Mouse (Mus musculus) cerebellum, postnatal 10 days (tissue): ENCODE measurements around the gene Hist1h2af.
A peak's percentile ranks its signal among the peaks of the same experiment; 100 is the strongest.

ENCODE experiments used
- DNase-seq, 2 experiments: peaks; one replicate each; pipeline ENCODE4 v3.0.0; 2021; ENCODE audit warnings: mixed read lengths in 2 of 2

Hist1h2af gene

DNA sequence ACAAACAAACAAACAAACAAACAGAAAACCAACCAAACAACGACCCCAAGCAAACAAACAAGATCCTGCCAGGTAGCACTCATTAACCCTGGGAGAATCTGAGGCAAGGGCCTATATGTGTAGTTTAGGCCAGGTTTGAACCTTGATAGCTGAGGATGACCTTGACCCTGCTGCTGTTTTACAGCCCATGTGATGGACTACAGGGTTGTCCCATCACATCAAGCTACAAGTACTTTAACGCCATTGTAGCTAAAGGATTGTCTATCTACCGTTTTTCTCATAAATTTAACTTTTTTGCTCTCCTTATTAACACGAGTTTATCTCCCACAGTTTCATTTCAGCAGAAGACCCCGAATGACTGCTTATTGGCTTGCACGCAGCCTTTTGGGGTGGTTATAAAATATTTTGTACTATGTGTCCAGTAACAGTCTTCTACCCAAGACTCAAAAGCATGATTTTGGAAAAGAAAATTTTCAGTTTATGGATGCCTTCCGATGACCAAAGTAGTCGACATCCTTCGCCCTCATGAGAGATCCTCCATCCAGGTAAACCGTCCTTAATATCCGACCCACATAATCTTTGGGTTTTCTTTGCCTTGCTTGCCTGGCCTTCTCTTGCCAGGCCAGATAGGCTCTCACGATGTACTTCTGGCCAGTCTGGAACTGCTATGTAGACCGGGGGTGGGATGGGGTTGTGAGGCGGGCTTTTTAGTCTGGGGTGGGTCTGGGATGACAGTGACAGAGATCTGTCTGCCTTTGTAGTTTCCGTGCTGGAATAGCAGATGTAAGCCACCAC is 17.7 kb upstream of the Hist1h2af start:
- peak in 1 of 2 experiments; percentile 28 for DNase-seq

DNA sequence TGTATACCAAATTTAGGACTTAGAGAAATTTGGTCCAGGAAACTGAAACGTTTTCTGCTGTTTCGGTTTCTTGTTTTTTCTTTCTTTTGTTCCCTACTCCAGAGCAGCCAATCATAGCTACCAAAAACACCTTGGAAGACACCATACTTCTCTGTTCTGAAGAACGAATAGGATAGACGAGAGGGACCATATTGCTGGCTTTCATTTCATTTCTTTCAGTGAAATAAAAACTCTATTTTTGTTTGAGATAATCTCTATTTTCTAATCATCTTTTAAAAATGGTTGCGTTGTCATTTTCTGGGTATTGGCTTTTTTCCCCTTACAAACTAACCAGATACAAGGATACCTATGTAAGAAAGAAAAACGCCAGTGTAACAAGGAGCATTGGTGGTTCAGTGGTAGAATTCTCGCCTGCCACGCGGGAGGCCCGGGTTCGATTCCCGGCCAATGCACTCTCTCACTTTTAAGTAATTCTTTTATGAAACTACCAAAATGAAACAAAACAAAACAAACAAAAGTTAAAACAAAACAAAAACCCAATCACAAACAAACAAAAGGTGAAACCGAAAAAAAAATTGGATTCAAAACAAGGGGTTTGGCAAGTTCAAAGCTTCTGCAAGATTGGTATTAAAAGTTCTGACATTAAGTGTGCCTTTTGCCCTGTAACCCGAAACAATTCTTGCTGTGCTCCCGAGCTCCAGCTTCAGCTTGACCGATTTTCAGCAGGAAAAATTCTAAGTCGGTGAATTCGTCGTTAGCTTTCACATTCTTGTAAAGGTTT is 16.7 kb upstream of the Hist1h2af start:
- peak; percentile 84 to 91 for DNase-seq

DNA sequence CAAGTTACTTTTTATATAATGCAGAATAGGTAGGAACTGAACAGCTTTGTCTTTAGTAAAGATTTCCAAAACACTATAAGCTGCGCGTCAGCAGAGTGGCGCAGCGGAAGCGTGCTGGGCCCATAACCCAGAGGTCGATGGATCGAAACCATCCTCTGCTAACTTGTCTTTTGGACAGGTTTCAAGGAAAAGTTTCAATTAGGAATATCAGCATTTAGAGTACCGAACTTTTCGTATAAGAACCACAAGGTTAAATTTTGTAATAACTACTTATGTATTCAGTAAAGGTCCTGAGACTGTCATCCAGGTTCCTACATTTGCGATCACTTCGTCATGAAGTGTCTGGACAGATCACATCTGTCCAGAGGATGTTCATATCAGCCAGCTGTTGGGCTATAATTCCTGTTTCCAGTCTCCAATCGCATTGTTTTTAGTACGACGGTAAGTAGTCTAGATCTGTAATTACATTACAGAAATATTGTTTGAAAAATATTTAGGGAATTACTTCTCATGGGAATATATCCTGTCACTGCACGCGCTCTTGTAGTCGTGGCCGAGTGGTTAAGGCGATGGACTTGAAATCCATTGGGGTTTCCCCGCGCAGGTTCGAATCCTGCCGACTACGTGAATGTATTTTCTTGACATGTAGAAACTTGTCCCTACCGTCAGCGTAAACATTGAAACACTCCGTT is 16.0 kb upstream of the Hist1h2af start:
- peak; percentile 89 to 92 for DNase-seq

DNA sequence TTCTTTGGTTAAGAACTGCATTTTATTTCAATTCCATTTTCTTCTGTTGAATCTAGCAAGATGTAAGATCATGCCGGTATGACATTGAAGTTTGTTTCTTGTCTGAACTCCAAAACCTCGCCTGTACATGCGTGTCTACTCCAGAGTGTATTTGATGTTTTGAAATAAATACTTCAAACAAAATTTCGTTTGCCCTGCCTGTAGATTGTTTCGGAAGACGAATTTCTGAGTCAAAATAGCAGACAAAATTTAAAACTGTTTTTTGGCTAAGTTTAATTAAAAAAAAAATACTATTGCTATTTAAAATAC is 15.5 kb upstream of the Hist1h2af start:
- DNase-seq, result no peak

DNA sequence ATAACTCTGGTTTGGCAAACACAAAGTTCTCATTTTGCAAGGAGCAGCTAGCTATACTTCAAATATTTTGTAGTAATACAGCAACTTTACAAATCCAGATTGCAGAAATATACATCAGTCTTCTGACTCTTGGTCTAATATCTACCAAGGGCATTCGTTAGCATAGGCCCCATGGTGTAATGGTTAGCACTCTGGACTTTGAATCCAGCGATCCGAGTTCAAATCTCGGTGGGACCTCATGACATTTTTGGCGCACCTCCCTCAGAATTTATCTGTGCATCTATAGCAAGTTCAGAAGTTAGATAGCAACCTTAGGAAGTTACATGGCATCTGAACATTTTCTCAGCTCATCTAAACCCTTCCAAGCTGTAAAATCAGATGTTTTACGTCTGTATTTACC is 14.8 kb upstream of the Hist1h2af start:
- DNase-seq, result peak; percentile 82 to 87

DNA sequence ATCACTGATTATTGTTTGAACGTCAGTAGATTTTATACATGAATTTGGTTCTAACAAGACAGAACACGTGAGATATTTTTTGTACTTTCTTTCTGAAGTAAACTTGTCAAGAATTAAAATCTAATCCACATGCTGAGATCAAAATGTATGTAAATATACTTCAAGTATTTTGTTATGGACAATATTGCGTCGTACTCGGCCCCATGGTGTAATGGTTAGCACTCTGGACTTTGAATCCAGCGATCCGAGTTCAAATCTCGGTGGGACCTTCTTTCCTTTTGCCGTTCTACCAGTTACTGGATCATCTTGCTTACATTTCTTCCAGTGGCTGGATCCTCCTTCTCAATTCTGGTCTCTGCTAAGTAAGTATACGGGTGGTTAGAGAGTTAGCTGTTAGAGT is 14.3 kb upstream of the Hist1h2af start:
- DNase-seq, result peak; percentile 81 to 83

DNA sequence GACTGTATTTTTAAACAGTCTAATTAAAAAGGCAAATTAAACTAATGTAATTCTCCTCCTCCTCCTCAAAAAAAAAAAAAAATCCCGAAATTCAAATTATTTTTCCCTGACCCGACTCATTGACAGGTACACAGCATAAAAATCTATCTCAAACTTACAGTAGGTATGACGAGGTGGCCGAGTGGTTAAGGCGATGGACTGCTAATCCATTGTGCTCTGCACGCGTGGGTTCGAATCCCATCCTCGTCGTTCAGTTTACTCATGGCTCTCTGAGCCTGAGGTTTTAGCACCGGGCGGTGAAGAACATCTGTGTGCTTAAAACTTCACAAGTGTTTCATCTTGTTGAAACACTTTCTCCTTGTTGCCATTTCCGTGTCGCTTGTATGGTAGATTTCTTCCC is 12.0 kb upstream of the Hist1h2af start:
- peak; percentile 79 to 81 for DNase-seq

DNA sequence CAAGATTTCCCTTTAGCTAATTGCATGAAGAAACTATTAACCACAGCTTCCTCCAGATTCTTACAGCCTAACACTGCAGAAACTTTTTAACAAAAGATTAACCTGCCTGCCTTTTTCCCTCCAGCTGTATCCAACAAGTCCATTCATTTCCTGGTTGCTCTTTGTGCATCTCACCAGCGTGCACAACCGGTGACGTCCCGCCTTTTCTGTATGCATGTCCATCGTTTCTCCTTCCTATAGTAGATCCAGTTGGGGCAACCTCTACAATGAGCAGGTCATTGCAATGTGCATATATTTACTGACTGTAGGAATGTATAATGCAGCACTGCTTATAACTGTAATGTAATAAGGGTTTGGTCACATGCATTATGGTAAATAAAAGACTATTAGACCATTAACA is 9.7 kb upstream of the Hist1h2af start:
- DNase-seq, result no peak

DNA sequence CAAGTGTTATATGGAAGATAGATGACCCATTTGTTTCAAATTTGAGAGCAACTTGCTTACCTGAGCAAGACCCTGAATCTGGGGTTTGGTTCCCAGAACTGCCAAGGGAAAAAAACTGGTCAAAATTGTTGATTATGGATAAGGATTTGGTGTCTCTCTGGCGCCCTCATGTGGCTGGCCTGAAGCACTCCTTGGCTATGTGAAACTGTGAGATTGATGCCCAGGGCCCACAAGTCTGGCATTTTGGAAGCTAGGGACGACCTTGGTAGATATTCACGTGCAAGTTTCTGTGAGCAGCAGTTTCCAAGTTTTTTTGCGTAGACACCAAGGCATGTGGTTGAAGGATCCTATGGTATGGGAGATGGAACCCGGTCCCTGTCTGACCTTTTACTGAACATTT is 9.1 kb upstream of the Hist1h2af start:
- DNase-seq, result peak; percentile 89

DNA sequence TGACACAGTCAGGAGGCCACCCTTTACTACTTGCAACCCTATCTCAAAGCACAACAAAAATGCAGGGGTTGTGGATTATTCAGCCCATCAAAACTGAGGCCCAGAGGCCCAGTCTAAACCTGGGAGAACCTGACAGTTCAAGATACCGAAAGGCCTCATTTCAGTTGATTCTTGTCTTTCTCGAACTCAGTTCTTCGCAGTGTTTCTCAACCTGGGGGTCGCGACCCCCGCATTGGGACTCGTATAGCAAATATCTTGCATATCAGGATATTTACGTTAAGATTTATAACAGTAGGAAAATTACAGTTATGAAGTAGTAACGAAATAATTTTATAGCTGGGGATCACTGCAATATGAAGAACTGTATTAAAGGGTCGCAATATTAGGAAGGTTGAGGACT is 7.8 kb upstream of the Hist1h2af start:
- no peak for DNase-seq

DNA sequence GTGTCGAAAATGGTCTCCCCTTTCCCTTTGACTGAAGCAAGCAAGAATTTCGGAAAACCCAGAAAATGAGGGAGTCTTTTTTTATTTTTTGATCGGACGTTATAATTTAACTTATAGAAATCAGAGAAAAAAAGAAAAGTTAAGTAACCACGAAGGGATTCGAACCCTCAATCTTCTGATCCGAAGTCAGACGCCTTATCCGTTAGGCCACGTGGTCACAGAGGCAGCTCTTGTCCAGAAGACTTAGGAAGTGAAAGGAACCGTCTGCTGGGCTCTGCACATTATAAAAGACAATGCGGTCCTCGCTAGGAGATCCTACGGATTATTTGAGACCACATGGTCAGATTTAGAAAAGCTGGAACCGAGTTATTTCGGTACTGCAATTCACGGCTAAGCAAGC is 7.4 kb upstream of the Hist1h2af start:
- DNase-seq, result peak; percentile 96 to 98

DNA sequence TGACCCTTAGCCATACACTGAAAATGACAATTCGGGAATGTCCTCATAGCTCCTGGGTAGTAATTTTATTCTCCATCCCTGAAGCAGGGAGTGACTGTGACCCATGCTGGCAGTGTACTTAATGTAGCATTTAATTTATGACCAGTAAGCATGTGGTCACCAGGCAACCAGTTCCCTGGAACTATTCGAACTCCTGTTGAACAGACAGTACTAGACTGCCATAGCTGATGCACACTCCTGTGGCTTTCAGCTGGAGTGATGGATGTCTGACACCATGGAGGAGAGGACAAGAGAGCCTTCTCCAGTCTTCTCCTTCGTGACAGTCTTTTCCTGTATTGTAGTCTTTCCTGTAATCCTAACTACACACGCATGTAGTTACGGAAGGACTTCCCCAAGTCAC is 4.7 kb upstream of the Hist1h2af start:
- DNase-seq, result no peak

DNA sequence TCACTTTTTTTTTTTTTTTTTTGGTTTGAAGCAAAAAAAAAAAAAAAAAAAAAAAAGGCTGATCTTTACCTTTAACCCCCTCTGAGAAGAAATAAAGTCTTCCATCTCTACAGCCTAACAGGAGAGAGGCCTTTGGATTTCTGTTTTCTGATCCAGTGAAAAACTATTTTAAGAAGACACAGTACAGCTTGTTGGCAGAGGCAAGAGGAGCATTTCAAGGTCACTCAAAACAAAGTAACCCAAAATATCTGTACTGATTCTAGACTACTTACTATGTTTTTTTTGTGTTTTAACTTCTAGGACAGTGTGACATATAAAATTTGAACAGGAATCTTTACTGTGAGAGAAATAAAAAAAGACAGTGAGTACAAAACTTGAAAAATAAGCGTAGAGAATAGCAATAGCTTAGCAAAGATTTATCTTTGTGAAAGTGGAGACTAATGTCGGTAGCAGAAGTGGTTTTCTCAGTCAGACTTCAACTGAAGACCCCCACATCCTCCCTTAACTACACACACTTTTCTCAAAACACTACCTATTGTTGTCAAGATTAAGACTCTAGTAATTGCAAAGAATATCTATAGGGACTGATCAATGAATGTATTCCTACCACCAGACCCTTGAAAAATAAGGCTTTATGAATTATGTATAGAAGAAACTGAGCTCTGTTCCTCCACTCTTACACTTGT is 4.1 kb upstream of the Hist1h2af start:
- no peak for DNase-seq

DNA sequence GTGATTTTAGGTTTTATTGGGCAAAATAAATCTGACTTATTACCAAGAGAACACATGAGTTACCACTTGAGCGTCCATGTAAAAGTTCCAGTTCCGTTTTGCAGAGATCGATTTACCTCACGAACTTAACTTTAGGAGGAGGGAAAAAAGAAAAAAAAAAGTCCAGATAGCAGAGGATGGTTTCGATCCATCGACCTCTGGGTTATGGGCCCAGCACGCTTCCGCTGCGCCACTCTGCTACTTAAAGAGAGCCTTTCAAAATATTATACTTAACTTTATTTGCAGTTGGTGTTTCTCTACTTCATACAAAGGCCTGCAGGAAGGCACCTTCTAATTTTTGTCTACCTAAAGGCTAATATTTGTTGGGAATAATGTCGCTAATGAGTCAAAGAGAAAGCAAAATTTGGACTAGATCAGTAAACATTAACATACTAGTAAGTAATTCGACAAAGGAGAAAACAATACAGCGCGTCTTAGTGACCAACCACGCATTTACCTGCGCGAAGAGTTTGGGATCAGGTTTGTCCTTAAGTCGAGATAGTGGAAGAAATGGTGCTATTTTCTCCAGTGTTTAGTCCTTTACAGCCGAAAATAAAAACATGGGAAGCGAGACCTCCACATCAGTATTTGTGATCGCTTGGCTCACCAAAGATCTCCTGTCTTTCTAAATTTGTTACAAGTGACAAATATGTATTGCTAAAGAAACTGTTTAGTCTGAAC is 3.4 kb upstream of the Hist1h2af start:
- DNase-seq, result peak; percentile 65 to 81

DNA sequence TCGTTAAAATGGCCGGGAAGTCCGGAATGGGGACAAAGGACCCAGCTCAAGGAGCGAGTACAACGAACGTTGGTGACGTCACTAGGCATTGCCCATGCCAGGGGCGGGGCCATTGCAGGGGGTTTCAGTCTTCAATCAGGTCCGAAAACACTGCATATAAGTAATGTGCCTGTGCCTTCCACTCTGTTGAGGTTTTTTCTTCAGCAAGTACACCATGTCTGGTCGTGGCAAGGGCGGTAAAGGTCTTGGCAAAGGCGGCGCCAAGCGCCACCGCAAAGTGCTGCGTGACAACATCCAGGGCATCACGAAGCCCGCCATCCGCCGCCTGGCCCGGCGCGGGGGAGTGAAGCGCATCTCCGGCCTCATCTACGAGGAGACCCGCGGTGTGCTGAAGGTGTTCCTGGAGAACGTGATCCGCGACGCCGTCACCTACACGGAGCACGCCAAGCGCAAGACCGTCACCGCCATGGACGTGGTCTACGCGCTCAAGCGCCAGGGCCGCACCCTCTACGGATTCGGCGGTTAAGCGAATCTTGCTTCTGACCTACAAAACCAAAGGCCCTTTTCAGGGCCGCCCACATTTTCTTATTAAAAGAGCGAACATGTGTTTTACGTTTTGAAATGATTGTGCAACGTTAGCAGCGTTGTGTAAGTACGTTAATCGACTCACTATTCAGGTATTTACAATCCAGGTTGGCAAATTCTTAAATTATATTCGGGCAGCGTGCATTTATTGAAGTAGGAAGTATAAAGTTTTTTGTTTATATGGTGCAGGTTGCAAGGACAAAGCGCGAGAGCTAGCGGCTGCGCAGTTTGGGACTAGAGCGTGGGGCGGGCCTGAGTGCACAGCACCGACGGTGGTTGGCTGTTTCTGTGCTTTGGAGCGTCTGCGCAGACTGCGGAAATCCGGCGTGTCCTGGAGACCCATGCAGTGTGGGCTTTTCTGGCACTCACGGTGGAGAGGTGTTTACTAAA is 2.5 kb upstream of the Hist1h2af start, which contains the start of gene Hist1h4h:
Gene Hist1h4h (plus strand): TSS at position 150 of the 975 bp plus-strand sequence.
- DNase-seq, result peak; percentile 99 to 100

DNA sequence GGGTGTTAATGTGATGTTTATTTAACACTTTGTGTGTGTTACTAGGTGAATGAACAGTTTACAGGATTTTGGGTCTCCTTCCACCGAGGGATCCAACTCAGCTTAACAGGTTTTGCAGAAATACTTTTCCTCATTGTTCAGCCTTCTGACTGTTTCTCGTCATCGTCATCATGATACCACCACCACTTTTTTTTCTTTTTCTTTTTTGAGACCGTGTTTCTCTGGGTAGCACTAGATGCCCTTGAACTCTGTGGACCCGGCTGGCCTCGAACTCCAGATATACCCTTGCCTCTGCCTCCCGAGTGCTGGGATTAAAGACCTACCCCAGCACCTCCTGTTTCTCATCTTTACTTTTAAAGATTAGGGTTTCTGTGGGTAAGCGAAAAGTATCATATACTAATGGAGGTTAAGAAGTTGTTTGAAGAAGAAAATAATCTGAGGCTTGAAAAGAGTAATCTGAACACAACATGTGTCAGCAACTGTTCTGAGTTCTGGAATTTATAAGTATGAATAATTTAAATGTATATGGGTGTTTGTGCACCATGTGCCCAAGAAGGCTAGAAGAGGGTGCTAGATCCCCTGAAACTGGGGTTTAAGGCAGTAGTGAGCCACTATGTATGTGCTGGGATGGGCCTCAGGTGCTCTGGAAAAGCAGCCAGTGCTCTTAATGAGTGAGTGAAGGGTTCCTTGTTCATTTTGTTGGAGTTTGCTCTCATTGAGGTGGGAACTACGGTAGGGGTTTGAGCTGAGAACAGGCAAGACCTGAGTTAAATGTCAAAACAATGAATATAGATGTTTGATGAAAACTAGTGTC is 1.2 kb upstream of the Hist1h2af start:
- DNase-seq, result no peak

DNA sequence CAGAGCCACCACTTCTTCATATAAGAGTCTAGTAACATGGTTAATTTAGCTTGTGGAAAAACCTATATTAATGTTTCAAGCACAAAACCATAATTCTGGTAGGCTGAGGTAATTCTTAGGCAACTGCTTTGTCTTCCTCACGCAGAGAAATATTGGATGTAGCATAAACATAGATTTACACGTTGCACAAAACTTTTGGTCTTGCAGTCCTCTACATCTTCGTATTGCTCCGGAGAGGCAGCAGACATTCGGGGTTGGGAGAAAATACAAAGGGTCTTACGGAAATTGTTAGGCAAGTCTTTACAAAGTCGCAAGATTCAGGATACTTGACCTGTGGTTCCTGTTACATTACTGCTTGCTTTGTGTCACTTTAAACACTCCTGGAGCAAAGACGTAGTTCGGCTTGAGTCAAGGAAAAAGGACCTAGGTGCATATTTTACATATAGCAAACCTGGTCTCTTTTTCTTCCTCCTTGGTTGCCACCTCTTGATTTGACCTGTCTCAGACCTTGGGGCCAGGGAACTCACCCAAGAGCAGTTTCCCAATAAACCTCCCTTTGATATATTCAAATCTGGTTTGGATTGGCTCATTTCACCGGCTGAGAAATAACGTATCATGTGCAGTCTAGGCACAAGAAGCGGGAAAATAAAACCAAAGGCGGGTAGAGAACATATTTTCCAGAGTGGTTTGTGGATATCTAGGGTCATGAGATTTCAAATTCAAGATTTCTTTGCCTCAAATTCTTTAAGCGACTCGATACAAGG is 844 bp downstream of the Hist1h2af start:
- DNase-seq, result no peak

DNA sequence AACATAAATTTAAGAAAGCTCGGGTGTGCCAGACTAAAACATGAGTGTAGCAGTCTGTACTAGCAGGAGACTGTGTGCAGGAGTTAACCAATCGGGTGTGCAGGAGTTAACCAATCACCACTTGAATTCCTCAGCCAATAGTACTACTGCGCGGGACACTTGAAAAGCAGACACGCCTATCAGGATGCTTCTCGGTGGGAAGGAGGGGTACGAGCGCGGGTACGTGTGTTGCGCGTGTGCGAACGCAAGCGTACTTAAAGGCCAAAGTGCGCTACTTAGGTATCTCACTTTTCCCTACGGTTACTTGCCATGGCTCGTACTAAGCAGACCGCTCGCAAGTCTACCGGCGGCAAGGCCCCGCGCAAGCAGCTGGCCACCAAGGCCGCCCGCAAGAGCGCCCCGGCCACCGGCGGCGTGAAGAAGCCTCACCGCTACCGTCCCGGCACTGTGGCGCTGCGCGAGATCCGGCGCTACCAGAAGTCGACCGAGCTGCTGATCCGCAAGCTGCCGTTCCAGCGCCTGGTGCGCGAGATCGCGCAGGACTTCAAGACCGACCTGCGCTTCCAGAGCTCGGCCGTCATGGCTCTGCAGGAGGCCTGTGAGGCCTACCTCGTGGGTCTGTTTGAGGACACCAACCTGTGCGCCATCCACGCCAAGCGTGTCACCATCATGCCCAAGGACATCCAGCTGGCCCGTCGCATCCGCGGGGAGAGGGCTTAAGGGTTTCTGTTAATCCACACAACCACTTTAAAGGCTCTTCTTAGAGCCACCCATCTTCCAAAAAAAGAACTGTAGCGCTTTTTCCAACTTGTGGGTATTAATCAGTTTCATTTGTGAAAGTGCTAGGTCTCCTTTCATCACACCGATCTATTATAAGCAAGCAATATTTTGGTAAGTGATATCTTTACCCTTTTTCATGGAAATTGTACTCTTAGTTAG is 1.7 kb downstream of the Hist1h2af start, which contains the start of gene Hist1h3g:
Gene Hist1h3g (plus strand): TSS at position 286 of the 939 bp plus-strand sequence.
- DNase-seq, result peak; percentile 93 to 94
